Mouse (Mus musculus) granulocyte monocyte progenitor cell, adult 5-6 weeks (primary cell): Measurements from ENCODE around the gene Bsg. TPM values are rescaled to one million over a fixed set of nuclear protein-coding genes. Genes with fewer than 3 reads are reported as not detected.
"Not testable (repeated sequence)": the region's sequence is repeated elsewhere in the genome, so short reads cannot be mapped to it uniquely, and the experiment has no call there.

Experiments used
- ATAC-seq: replicated peaks from 2 replicates; pipeline ENCODE4 v1.8.0; 2016; ENCODE audit warnings: mild to moderate bottlenecking, moderate TSS enrichment, inconsistent platforms; ENCODE audit not compliant: poor library complexity, severe bottlenecking
- total RNA-seq, 2 experiments: library from RNA; stranded (forward) in 1 of 2; stranded (reverse) in 1 of 2; fragments of 200-712, 200-1000 nt in 1 of 2; fragments of >200 nt in 1 of 2; fragmentation: Nextera tagmentation in 1 of 2; gene quantifications; 2 replicates each; pipeline ENCODE4 v1.2.3; 2014 to 2017

Gene Bsg
- total RNA-seq, 2 experiments from 2014 or later, result 253 to 345 TPM

DNA sequence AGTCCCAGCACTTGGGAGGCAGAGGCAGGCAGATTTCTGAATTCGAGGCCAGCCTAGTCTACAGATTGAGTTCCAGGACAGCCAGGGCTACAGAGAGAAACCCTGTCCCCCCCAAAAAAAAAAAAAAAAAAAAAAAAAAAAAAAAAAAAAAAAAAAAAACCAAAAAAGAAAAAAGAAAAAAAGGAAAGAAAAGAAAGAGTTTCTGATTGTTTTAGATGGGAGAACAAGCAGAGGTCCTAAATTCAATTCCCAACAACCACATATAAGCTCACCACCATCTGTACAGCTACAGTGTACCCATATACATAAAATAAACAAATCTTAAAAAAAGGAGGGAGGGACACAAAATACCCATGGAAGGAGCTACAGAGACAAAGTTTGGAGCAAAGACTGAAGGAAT lies 55.4 kb downstream of the Bsg start:
- ATAC-seq, result not testable (repeated sequence)

- no peak for ATAC-seq
Measured at GRCm38 (mm10) chr10:79760603-79761143, 56.4 kb downstream of the Bsg start.

Other genes with a start within 250 kb of the Bsg start
- not detected in 2 replicates for gene Vmn2r83, start 235.8 kb upstream of the Bsg start, total RNA-seq (2014; fragmentation: Nextera tagmentation)
- not detected in 2 replicates for gene Vmn2r83, start 235.8 kb upstream of the Bsg start, total RNA-seq (2017)
- gene Plpp2, start 170.7 kb upstream of the Bsg start, total RNA-seq (2014; fragmentation: Nextera tagmentation), result 13.9 and 14.8 TPM in 2 replicates
- 5.3 and 7.9 TPM in 2 replicates for gene Plpp2, start 170.7 kb upstream of the Bsg start, total RNA-seq (2017)
- gene Mier2, start 149.3 kb upstream of the Bsg start, total RNA-seq (2014; fragmentation: Nextera tagmentation), result 24.4 and 24.8 TPM in 2 replicates
- 10.8 and 16.8 TPM in 2 replicates for gene Mier2, start 149.3 kb upstream of the Bsg start, total RNA-seq (2017)
- not detected in 2 replicates for gene Theg, start 117.2 kb upstream of the Bsg start, total RNA-seq (2014; fragmentation: Nextera tagmentation)
- gene Theg, start 117.2 kb upstream of the Bsg start, total RNA-seq (2017), result not detected in 2 replicates
- not detected in 2 replicates for gene C2cd4c, start 90.5 kb upstream of the Bsg start, total RNA-seq (2014; fragmentation: Nextera tagmentation)
- not detected in 2 replicates for gene C2cd4c, start 90.5 kb upstream of the Bsg start, total RNA-seq (2017)
- gene Shc2, start 66.6 kb upstream of the Bsg start, total RNA-seq (2014; fragmentation: Nextera tagmentation), result not detected in 2 replicates
- gene Shc2, start 66.6 kb upstream of the Bsg start, total RNA-seq (2017), result not detected in 2 replicates
- gene Odf3l2, start 58.8 kb upstream of the Bsg start, total RNA-seq (2014; fragmentation: Nextera tagmentation), result not detected in 2 replicates
- not detected in 2 replicates for gene Odf3l2, start 58.8 kb upstream of the Bsg start, total RNA-seq (2017)
- gene Madcam1, start 39.9 kb upstream of the Bsg start, total RNA-seq (2014; fragmentation: Nextera tagmentation), result not detected in 2 replicates
- gene Madcam1, start 39.9 kb upstream of the Bsg start, total RNA-seq (2017), result not detected in 2 replicates
- gene Tpgs1, start 35.1 kb upstream of the Bsg start, total RNA-seq (2014; fragmentation: Nextera tagmentation), result 7.4 and 9.7 TPM in 2 replicates
- 8.1 and 14.6 TPM in 2 replicates for gene Tpgs1, start 35.1 kb upstream of the Bsg start, total RNA-seq (2017)
- gene Cdc34, start 22.3 kb upstream of the Bsg start, total RNA-seq (2014; fragmentation: Nextera tagmentation), result 110 and 115 TPM in 2 replicates
- gene Cdc34, start 22.3 kb upstream of the Bsg start, total RNA-seq (2017), result 98.7 and 142 TPM in 2 replicates
- 2.2 TPM in 1 of 2 replicates, not detected in the other for gene Gzmm, start 15.5 kb upstream of the Bsg start, total RNA-seq (2014; fragmentation: Nextera tagmentation)
- 0.34 TPM in 1 of 2 replicates, not detected in the other for gene Gzmm, start 15.5 kb upstream of the Bsg start, total RNA-seq (2017)
- 0.28 TPM in 1 of 2 replicates, not detected in the other for gene Hcn2, start 12.1 kb downstream of the Bsg start, total RNA-seq (2014; fragmentation: Nextera tagmentation)
- gene Hcn2, start 12.1 kb downstream of the Bsg start, total RNA-seq (2017), result 0.39 TPM in 1 of 2 replicates, not detected in the other
- 28.6 and 56.2 TPM in 2 replicates for gene Polrmt, start 42.1 kb downstream of the Bsg start, total RNA-seq (2014; fragmentation: Nextera tagmentation)
- 12.7 and 14.0 TPM in 2 replicates for gene Polrmt, start 42.1 kb downstream of the Bsg start, total RNA-seq (2017)
- gene Fgf22, start 50.6 kb downstream of the Bsg start, total RNA-seq (2014; fragmentation: Nextera tagmentation), result not detected in 2 replicates
- not detected in 2 replicates for gene Fgf22, start 50.6 kb downstream of the Bsg start, total RNA-seq (2017)
- 32.1 and 64.5 TPM in 2 replicates for gene Rnf126, start 62.5 kb downstream of the Bsg start, total RNA-seq (2014; fragmentation: Nextera tagmentation)
- 17.3 and 28.2 TPM in 2 replicates for gene Rnf126, start 62.5 kb downstream of the Bsg start, total RNA-seq (2017)
- 4.6 TPM in 1 of 2 replicates, not detected in the other for gene Fstl3, start 72.8 kb downstream of the Bsg start, total RNA-seq (2014; fragmentation: Nextera tagmentation)
- 0.62 and 1.4 TPM in 2 replicates for gene Fstl3, start 72.8 kb downstream of the Bsg start, total RNA-seq (2017)
- gene Prss57, start 86.5 kb downstream of the Bsg start, total RNA-seq (2014; fragmentation: Nextera tagmentation), result 172 and 215 TPM in 2 replicates
- gene Prss57, start 86.5 kb downstream of the Bsg start, total RNA-seq (2017), result 77.4 and 86.7 TPM in 2 replicates
- 80.1 and 110 TPM in 2 replicates for gene Palm, start 89.1 kb downstream of the Bsg start, total RNA-seq (2014; fragmentation: Nextera tagmentation)
- gene Palm, start 89.1 kb downstream of the Bsg start, total RNA-seq (2017), result 35.6 and 48.6 TPM in 2 replicates
- gene Misp, start 116.5 kb downstream of the Bsg start, total RNA-seq (2014; fragmentation: Nextera tagmentation), result 0.34 TPM in 1 of 2 replicates, not detected in the other
- 0.82 TPM in 1 of 2 replicates, not detected in the other for gene Misp, start 116.5 kb downstream of the Bsg start, total RNA-seq (2017)
- 497 and 526 TPM in 2 replicates for gene Ptbp1, start 149.9 kb downstream of the Bsg start, total RNA-seq (2014; fragmentation: Nextera tagmentation)
- gene Ptbp1, start 149.9 kb downstream of the Bsg start, total RNA-seq (2017), result 211 and 216 TPM in 2 replicates
- gene Prtn3, start 170.0 kb downstream of the Bsg start, total RNA-seq (2014; fragmentation: Nextera tagmentation), result 2,258 and 3,780 TPM in 2 replicates
- 1,097 and 1,536 TPM in 2 replicates for gene Prtn3, start 170.0 kb downstream of the Bsg start, total RNA-seq (2017)
- gene Plppr3, start 170.1 kb downstream of the Bsg start, total RNA-seq (2014; fragmentation: Nextera tagmentation), result 72.1 and 111 TPM in 2 replicates
- gene Plppr3, start 170.1 kb downstream of the Bsg start, total RNA-seq (2017), result 91.6 and 112 TPM in 2 replicates
- gene Elane, start 181.8 kb downstream of the Bsg start, total RNA-seq (2014; fragmentation: Nextera tagmentation), result 5,751 and 6,009 TPM in 2 replicates
- gene Elane, start 181.8 kb downstream of the Bsg start, total RNA-seq (2017), result 2,814 and 3,772 TPM in 2 replicates
- gene Cfd, start 186.4 kb downstream of the Bsg start, total RNA-seq (2014; fragmentation: Nextera tagmentation), result 1.6 and 4.5 TPM in 2 replicates
- not detected in 2 replicates for gene Cfd, start 186.4 kb downstream of the Bsg start, total RNA-seq (2017)
- gene Med16, start 204.4 kb downstream of the Bsg start, total RNA-seq (2014; fragmentation: Nextera tagmentation), result 14.1 and 20.3 TPM in 2 replicates
- gene Med16, start 204.4 kb downstream of the Bsg start, total RNA-seq (2017), result 17.0 and 18.7 TPM in 2 replicates
- not detected in 2 replicates for gene Gm26602, start 206.4 kb downstream of the Bsg start, total RNA-seq (2014; fragmentation: Nextera tagmentation)
- gene Gm26602, start 206.4 kb downstream of the Bsg start, total RNA-seq (2017), result 0.98 TPM in 1 of 2 replicates, not detected in the other
- not detected in 2 replicates for gene Kiss1r, start 212.5 kb downstream of the Bsg start, total RNA-seq (2014; fragmentation: Nextera tagmentation)
- 0.26 TPM in 1 of 2 replicates, not detected in the other for gene Kiss1r, start 212.5 kb downstream of the Bsg start, total RNA-seq (2017)
- gene R3hdm4, start 216.7 kb downstream of the Bsg start, total RNA-seq (2014; fragmentation: Nextera tagmentation), result 62.9 and 64.6 TPM in 2 replicates
- 39.1 and 40.4 TPM in 2 replicates for gene R3hdm4, start 216.7 kb downstream of the Bsg start, total RNA-seq (2017)
- 21.2 and 22.5 TPM in 2 replicates for gene Arid3a, start 222.6 kb downstream of the Bsg start, total RNA-seq (2014; fragmentation: Nextera tagmentation)
- 32.4 and 36.7 TPM in 2 replicates for gene Arid3a, start 222.6 kb downstream of the Bsg start, total RNA-seq (2017)